ENCODE assay signal across 10 mouse cellular contexts in the genomic region with DNA sequence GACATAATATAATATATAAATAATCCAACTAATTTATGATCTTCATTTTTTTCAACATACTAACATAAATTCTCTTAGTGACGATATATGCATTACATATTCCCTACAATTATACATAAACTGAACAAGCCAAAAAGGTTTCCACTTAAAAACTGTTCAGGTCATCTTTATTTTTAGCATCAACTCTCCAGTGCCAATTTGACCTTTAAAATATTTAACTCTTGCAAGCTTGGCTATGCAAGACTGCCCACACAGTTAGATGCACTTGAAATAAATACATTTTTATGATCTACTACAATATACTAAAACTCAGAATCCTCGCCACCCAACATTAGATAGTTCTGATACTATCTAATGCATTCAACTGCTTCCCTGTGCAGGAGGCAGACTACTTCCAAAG. TPM values are rescaled to one million over a fixed set of nuclear protein-coding genes. Genes with fewer than 3 reads are reported as not detected.
DNase-seq lines count a peak whose midpoint lies in the region; ATAC-seq and TF ChIP-seq lines count a peak whose summit lies in the region.
"Had no signal": no experiment of that assay in that cellular context is flagged by ENCODE, and none has a peak within 500 bp of the region (broad histone marks: within the 10 kb centered on the region; RNA-seq: fewer than 3 reads in every experiment).

No protein-coding gene starts in this region.

- H3K9ac ChIP-seq in heart, embryonic 12.5 days = peak overlapping the region; percentile 64
- no peak overlapping the region; the same call in 1 of the 2 replicates for H3K9ac ChIP-seq in ES-E14 (ENCODE audit: insufficient read depth, low read depth, low read length, poor library complexity, severe bottlenecking)
- no peak overlapping the region for H3K9ac ChIP-seq in hindbrain, embryonic 11.5 days (ENCODE audit: low read depth, low read length)

- peak overlapping the region; percentile 67 for H3K27ac ChIP-seq in heart, embryonic 12.5 days (ENCODE audit: poor library complexity, severe bottlenecking)
- H3K27ac ChIP-seq in ES-E14 (ENCODE audit: insufficient read depth, low read depth, low read length, poor library complexity, severe bottlenecking) (no peak overlapping the region), macrophage (no peak overlapping the region)
- no peak overlapping the region for H3K27ac ChIP-seq in hindbrain, embryonic 11.5 days (ENCODE audit: low read depth, low read length)

- H3K79me2 ChIP-seq in macrophage (ENCODE audit: inconsistent target) = peaks cover 75% of the 10 kb centered on the region

- H3K4me2 ChIP-seq in heart, embryonic 12.5 days = peak overlapping the region; percentile 67
- peak overlapping the region; percentile 54 for H3K4me2 ChIP-seq in hindbrain, embryonic 11.5 days (replicated peaks; ENCODE audit: low read depth, low read length)

- H3K9me3 ChIP-seq in heart, embryonic 12.5 days (replicated peaks) = no peaks in the 10 kb centered on the region
- no peaks in the 10 kb centered on the region for H3K9me3 ChIP-seq in ES-E14 (ENCODE audit: control insufficient read depth, insufficient read depth, low read depth, low read length)
- H3K9me3 ChIP-seq in hindbrain, embryonic 11.5 days (ENCODE audit: control insufficient read depth, low read length) = no peaks in the 10 kb centered on the region

- ATAC-seq in heart, embryonic 12.5 days (ENCODE audit: insufficient number of reproducible peaks, low FRiP score) = no peak
- ATAC-seq in hindbrain, embryonic 11.5 days (ENCODE audit: low FRiP score) = no peak

- in situ Hi-C loops in ES-E14 (cut with MboI; ENCODE audit: low sequenced_read_pairs in 2 of 2, unreplicated experiment in 2 of 2) = no loop called here

- H3K4me1 ChIP-seq in heart, embryonic 12.5 days (replicated peaks) = peaks cover 29% of the 10 kb centered on the region
- peaks cover 2 to 7% of the 10 kb centered on the region in 2 experiments; a peak in 2 of 4 replicates for H3K4me1 ChIP-seq in ES-E14 (ENCODE audit: control insufficient read depth in 2 of 2, insufficient read depth in 2 of 2, low read length in 2 of 2, poor library complexity in 1 of 2)
- H3K4me1 ChIP-seq in hindbrain, embryonic 11.5 days (replicated peaks; ENCODE audit: control insufficient read depth, insufficient read depth, low read length) = no peaks in the 10 kb centered on the region

- peak overlapping the region; percentile 93 for H3K4me3 ChIP-seq in heart, embryonic 12.5 days
- H3K4me3 ChIP-seq in ES-E14 (ENCODE audit: insufficient read depth in 1 of 2, low read depth in 1 of 2, low read length in 2 of 2, poor library complexity in 1 of 2, severe bottlenecking in 1 of 2) (peak overlapping the region; percentile 36 to 90; a peak in 3 of 4 replicates), macrophage (ENCODE audit: inconsistent target) (peak overlapping the region; percentile 48; the same call in 1 of the 2 replicates)
- H3K4me3 ChIP-seq in hindbrain, embryonic 11.5 days (ENCODE audit: low read depth, low read length) = peak overlapping the region; percentile 85; the same call in 1 of the 2 replicates

- no peak for DNase-seq in heart, adult 8-10 months (ENCODE audit: low spot score)
- DNase-seq in ES-E14 (ENCODE audit: low read depth, low spot score) = no peak
- no peak for DNase-seq in hindbrain, embryonic 11.5 days (ENCODE audit: low spot score)
- DNase-seq in frontal cortex, postnatal 14 days (ENCODE audit: low spot score in 2 of 2) = no peak
- no peak for DNase-seq in cerebellum, postnatal 10 days
- DNase-seq in urinary bladder, postnatal 36 days (ENCODE audit: low spot score in 2 of 2) = no peak
- DNase-seq: kidney, postnatal 10 days; right cerebral cortex, adult 18-20 months had no signal

- H3K27me3 ChIP-seq in heart, embryonic 12.5 days (replicated peaks) = no peaks in the 10 kb centered on the region
- no peaks in the 10 kb centered on the region for H3K27me3 ChIP-seq in hindbrain, embryonic 11.5 days (ENCODE audit: control insufficient read depth, insufficient read depth, low read length)

- 36% methylated on average over 2 of the region's 2 CpGs for WGBS in heart, embryonic 12.5 days
- WGBS in hindbrain, embryonic 11.5 days = 82% methylated on average over 2 of the region's 2 CpGs
- WGBS in macrophage (ENCODE audit: missing documents) = 84% methylated on average over 2 of the region's 2 CpGs

- H3K36me3 ChIP-seq in heart, embryonic 12.5 days = peaks cover 3% of the 10 kb centered on the region
- H3K36me3 ChIP-seq in ES-E14 (ENCODE audit: control insufficient read depth, insufficient read depth, low read length, poor library complexity, severe bottlenecking) (no peaks in the 10 kb centered on the region), macrophage (ENCODE audit: inconsistent target) (no peaks in the 10 kb centered on the region)
- no peaks in the 10 kb centered on the region for H3K36me3 ChIP-seq in hindbrain, embryonic 11.5 days (ENCODE audit: control insufficient read depth, insufficient read depth, low read length)

TF ChIP-seq in ES-E14, 5 proteins besides CTCF, POLR2A, EP300 and RAD21:
- no peak for TF ChIP-seq ZNF384 (IDR thresholded peaks at IDR 0.05; ENCODE audit: low read depth, low read length)
- TF ChIP-seq HCFC1 (IDR thresholded peaks at IDR 0.05; ENCODE audit: borderline replicate concordance, insufficient read depth, low read length) = no peak
- no peak for TF ChIP-seq ZC3H11A (IDR thresholded peaks at IDR 0.05; ENCODE audit: borderline replicate concordance, low read depth, low read length)
- no peak for TF ChIP-seq CHD2 (IDR thresholded peaks at IDR 0.05; ENCODE audit: low read depth, low read length)
- TF ChIP-seq MAFK (IDR thresholded peaks at IDR 0.05; ENCODE audit: insufficient read depth, low read depth, low read length) = no peak

RNA-seq across cellular contexts. Expression of gene Phtf2, which starts 1.5 kb away (rescaled TPM):
- polyA plus RNA-seq in heart, embryonic 12.5 days (2016; fragmentation: Nextera tagmentation; extraction: Ambion mirVana) = 45.1 and 47.4 TPM in 2 replicates
- total RNA-seq in heart, adult 8-10 months (2022) = 10 to 100 TPM; 66.3 to 72.5 (median 69.6) TPM
- 44.9 and 58.5 TPM in 2 replicates for total RNA-seq in ES-E14 (2012; rRNA removed)
- polyA plus RNA-seq in hindbrain, embryonic 11.5 days (2014; fragmentation: Nextera tagmentation; extraction: Ambion mirVana) = 21.2 and 21.4 TPM in 2 replicates
- total RNA-seq in macrophage (2018; cell fraction: chromatin; rRNA removed) = 10 to 100 TPM; 15.2 to 92.3 (median 30.3) TPM
- 10 to 100 TPM; 13.3 to 21.9 (median 14.9) TPM for total RNA-seq in macrophage (2018; cell fraction: cytosol; rRNA removed)
- total RNA-seq in macrophage (2018; cell fraction: nucleus; rRNA removed) = 10 to 100 TPM; 15.4 to 56.7 (median 31.2) TPM
- 8.7 to 13.8 TPM (median 9.2 TPM) in 3 replicates for polyA plus RNA-seq in macrophage (2018)

RNA-seq across cellular contexts. Expression of gene Tmem60, which starts 1.6 kb away (rescaled TPM):
- polyA plus RNA-seq in heart, embryonic 12.5 days (2016; fragmentation: Nextera tagmentation; extraction: Ambion mirVana) = 50.4 and 51.1 TPM in 2 replicates
- 10 to 100 TPM; 24.5 to 27.5 (median 25.7) TPM for total RNA-seq in heart, adult 8-10 months (2022)
- total RNA-seq in ES-E14 (2012; rRNA removed) = 16.5 and 19.1 TPM in 2 replicates
- 58.5 and 59.0 TPM in 2 replicates for polyA plus RNA-seq in hindbrain, embryonic 11.5 days (2014; fragmentation: Nextera tagmentation; extraction: Ambion mirVana)
- 10 to 100 TPM in 9 of 26 experiments, 1 to 10 TPM in 17; 2.9 to 19.7 (median 7.4) TPM for total RNA-seq in macrophage (2018; cell fraction: chromatin; rRNA removed)
- 10 to 100 TPM; 16.4 to 26.3 (median 21.3) TPM for total RNA-seq in macrophage (2018; cell fraction: cytosol; rRNA removed)
- total RNA-seq in macrophage (2018; cell fraction: nucleus; rRNA removed) = 10 to 100 TPM in 17 of 26 experiments, 1 to 10 TPM in 9; 2.1 to 33.3 (median 12.0) TPM
- polyA plus RNA-seq in macrophage (2018) = 11.2 to 27.0 TPM (median 24.9 TPM) in 3 replicates
